Mouse (Mus musculus) bone marrow, adult 2 months (tissue): ENCODE data around the gene Arhgap24.

Experiments used
- CTCF ChIP-seq: fragments of 200-500 bp; IDR thresholded peaks from 2 replicates; pipeline ENCODE4 v1.5.1; 2011; ENCODE audit warnings: low read length, control low read depth; ENCODE audit not compliant: control insufficient read depth, insufficient read depth
- POLR2A ChIP-seq: fragments of 200-500 bp; IDR thresholded peaks from 2 replicates; pipeline ENCODE4 v1.6.1; 2011; ENCODE audit warnings: low read depth, mild to moderate bottlenecking, control low read depth, low read length, borderline replicate concordance; ENCODE audit not compliant: control insufficient read depth

GRCm38 (mm10) chr5:102770611-102771010 is 289.4 kb downstream of the Arhgap24 start:
- TF ChIP-seq CTCF (no peak), POLR2A (no peak)
